Mouse (Mus musculus): ENCODE data around the gene Faap24. TPM values are rescaled to one million over a fixed set of nuclear protein-coding genes. Genes with fewer than 3 reads are reported as not detected.

The Faap24 gene
- polyA plus RNA-seq (2017; shearing (Covaris generic)), result 10 to 100 TPM; 28.4 to 33.7 TPM

DNA sequence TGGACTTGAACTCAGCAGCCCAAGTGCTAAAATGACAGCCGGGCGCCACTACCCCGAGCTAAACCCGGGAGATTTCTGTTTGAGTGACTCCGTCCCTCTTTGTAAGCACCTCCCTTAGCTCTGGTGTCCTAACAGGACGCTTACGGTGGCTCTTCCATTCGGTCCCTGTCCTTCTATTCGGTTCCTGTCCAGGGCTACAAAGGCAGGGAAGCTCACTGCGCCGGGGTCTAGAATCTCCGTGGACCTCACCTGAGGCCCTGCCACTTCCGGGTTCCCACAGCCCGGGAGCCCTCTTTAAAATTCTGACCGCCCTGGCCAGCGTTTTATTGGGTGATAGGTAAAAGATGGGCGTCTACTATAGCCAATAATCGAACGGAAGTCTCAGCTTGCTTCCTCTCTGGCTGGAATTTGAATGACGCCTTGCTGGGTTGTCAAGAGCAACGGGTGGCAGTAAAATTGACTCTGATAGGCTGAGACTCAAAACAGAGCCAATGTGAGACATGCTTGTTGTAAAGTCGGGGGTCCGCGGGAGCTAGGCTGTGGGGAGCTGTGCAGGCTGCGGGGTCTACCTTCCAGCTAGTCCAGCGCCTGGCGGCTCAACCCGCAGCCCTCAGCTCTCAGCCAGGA lies at the start of gene Faap24, which contains the start of gene Cep89:
Gene Faap24 (minus strand): TSS at position 295 of the 627 bp plus-strand sequence.
Gene Cep89 (plus strand): TSS at position 494 of the 627 bp plus-strand sequence.
- peak; percentile 98 for ATAC-seq

DNA sequence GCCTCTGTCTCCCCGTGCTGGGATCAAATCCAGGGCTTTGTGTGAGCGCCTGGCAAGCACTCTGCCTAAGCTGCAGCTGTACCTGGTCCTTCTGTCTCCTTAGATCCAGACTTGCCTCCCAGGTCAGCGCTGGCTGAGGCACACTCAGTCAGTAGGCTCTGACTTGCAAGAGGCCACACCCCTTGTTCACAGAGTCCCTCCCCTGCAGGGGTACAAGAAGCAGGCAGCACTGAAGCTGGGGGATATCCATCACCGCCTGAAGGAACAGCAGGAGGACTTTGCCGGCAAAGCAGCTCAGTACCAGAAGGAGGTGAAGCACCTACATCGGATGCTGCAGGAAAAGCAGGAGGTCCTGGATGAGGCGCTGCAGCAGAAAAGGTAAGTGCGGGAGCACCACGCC lies 38.6 kb upstream of the Faap24 start:
- ATAC-seq, result no peak

DNA sequence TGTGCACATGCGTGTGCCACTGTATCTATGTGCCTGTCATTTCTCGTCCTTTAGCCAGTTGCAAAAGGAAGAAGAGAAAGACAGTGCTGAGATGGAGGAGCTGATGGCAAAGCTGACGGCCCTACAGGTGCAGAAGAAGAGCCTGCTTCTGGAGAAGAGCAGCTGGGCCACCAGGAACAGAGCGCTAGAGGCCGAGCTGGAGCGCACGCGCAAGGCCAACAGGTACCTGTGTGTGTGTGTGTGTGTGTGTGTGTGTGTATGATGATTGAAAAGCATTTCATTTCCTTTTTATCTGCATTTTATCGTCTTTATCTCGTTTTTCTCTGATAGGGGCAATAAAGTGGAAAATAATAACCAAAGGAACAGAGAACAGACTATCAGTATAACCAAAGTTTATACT lies 31.5 kb upstream of the Faap24 start:
- ATAC-seq, result no peak

DNA sequence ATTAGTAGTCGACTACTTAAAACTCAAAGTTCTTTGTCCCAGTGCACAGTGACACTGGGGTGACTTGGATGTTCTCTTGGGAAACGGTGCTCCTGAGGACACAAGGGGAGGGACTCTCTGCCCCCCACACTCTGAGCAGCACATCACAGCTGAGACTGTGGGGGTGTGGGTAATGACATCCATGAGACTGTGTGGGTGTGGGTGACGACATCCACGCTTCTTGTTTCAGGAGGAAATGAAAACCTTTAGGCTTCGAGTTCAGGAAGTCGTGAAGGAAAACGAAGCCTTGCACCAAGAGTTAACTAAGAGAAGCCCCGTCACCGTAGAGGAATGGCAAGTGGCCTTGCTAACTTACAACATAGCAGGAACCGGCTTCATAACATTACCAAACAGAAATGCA lies 26.4 kb upstream of the Faap24 start:
- no peak for ATAC-seq

DNA sequence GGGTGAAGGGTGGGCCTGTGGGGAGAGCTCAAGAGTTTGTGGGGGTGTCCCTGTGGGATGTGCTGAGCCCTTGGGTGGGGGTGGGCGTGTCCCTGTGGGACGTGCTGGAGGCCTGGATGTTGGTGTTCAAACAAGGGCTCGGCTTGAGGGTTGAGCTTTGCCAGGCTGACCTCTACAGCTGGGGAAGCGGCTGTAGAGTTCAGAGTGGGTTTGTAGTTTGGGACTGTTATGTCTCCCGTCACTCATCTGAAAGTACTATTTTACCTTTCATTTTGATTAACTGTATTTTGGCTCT lies 20.0 kb upstream of the Faap24 start:
- no peak for ATAC-seq

DNA sequence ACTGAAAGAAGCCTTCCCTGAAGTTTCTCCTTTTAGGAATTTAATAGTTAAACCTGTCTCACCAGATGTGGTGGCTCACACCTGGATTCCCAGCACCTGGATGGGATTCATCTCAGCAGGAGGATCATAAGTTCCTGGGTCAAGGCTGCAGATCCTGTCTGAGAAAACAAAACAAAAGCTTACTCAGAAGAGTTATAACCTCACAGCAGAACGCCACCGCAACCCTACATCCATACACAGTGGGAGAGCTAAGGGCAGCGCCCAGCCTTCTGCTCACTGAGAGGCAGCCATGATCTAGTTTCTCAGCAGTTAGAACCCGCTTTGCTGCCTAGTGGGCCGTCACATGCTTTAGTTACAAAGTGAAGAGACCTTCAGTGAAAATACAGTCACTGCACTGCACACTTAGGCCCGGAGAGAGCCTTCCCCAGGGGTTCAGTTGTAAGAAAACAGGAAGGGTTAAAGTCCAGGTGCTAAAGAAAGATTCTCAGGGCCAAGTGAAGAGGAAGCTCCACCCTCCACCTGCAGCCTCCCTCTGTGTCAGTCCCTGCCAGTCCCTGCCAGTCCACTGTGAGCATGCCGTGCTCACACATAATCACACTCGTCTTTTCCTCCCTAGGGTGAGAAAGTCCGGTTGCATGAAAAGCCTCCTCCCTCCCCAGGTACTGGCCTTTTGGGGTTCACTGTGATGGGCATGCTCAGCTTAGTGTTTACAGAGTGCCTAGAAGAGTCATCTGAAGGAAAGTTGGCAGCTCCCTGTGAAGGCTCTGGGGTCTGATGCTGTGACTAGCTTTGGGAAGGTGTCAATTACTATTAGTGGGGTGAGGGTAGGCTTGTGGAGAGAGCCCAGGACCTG lies 19.4 kb upstream of the Faap24 start:
- ATAC-seq, result no peak

DNA sequence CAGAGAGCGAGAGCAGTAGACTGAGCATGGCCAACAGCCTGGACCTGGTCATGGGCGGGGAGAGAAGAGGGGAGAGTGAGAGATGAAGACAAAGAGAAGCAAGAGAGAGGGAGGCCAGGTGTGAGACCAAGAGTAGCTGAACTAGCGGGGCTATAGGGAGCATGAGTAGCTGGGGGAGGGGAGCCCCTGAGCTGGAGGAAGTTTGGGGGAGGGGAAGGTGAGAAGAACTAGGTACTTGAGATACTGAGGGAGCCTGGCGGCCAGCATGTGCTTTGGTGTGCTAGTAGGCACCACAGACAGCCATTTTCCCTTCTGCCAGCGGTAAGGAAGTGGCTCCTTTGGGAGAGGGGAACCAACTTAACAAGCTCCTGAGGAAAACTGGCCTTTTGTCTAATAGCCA lies 18.6 kb upstream of the Faap24 start:
- ATAC-seq, result no peak

DNA sequence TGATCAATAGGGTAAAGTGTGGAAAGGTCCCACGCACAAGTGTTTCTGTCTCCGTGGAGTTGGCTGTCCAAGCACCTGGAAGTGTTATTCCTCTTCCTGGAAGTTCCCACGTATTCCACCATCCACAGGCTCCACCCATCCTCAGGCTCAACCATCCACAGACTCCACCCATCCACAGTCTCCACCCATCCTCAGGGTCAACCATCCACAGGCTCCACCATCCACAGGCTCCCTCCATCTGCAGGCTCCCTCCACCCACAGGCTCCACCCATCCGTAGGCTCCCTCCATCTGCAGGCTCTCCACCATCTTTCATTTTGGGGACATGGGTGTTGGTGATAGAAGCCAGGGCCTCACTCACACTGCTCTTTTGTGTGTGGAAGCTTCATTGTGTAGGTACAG lies 4.5 kb upstream of the Faap24 start:
- no peak for ATAC-seq

DNA sequence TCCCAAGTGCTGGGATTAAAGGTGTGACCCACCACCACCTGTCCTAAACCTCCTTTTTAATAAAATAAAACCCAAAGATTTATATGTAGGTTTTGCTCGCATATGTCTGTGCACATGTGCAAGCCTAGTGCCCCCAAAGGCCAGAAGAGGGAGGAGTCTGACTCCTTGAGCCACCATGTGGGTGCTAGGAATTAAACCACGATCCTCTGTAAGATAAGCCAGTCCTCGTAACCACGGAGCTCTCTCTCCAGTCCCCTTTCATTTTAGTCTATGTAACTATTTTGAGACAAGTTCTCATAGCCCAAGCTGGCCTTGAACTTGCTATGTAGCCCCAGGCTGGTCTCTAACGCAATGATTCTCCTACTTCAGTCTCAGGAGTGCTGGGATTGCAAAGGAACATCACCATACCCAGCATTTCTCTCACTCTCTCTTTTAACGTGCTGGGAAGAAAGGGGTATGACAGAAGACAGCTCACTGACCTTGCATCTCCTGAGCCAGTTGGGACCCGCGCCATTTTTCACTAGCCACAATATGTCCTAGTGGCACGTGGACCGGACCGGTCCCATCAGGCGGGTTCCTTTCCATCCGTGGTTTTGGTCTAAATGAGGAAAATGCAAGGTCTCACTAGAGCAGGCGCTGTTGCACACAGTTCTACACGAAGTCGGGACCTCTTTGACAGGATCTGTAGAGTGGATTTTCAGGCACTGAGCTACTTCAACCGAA lies 741 bp downstream of the Faap24 start:
- ATAC-seq, result peak; percentile 6

DNA sequence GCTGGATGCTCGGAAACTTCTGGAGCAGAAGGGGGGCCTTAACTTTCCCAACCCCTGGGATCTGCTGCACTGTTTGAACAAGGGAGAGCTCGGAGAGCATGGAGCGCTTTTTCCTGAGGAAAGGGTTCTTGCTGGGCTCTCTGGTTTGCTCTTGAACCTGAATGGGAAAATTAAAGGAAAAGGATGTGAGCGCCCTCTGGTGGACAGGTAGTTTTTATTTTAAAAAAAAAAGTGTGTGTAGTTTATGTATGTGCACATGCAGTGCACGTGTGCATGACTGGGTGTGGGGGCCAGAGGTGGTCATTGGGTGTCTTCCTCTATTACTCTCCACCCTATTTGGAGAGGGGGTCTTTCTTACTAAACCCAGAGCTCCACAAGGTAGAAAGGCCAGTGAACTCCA lies 3.7 kb downstream of the Faap24 start:
- ATAC-seq, result no peak

DNA sequence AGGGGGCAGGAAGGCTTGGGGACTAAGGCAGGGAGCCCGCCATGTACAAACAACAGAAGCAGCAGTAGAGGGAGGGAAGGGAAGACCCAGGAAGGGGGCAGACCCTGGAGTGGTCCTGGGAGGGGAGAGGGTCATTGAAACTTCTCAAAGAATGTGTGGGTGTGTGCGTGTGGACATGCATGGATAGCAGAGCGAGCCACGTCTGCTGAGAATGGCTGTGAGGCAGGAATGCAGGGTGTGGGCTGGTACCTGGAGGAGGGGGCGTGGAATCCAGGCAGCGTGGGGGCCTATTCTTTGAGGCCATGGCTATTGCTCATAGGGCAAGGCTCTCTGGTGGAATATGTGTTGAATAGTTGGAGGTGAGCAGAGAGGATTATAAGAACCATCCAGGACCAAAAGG lies 7.9 kb downstream of the Faap24 start:
- ATAC-seq, result no peak

DNA sequence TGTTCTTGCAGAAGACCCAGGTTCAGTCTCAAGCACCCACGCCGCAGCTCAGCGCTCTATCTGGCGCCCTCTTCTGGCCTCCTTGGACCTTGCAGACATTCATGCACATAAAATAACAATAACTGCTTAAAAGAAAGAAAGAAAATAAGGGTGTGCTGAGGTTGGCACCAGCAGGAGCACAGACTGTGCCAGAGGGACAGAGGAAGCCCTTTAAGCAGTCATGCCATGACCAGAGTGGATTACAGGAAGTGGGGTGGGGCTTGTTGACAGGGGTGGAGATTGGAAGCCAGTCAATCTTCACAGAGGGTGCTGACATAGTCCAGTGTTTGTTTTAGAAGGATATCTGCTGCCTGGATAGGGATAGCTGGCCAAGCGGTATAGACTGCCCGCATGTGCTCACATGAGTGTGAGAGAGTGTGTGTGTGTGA lies 10.1 kb downstream of the Faap24 start:
- ATAC-seq, result no peak

DNA sequence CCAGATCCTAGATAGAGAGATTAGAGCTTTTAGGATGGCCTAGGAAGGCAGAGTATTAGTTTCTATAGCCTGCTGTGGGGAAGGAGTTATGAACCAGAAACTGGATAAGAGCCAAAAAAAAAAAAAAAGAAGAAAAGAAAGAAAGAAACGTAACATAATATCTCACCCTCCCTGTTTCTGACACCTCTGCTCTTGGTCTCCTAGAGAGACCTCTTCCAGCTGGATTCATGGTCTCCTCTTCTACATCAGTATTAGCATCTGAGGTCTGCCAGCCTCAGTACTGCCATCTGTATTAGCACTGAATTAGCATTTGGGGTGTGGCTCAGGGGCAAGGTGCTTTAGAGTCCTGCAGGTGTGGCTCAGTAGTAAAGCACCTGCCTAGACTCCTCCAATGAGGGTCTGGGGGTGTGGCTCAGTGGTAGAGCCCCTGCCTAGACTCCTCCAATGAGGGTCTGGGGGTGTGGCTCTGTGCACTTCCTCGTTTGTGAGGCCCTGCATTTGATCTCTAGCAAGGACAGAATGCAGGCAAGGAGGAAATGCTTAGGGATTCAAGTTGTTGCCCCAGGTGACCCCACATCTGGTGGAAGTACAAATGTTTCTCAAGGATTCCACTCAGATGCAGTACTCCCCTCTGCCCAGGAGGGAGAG lies 13.8 kb downstream of the Faap24 start:
- no peak for ATAC-seq

DNA sequence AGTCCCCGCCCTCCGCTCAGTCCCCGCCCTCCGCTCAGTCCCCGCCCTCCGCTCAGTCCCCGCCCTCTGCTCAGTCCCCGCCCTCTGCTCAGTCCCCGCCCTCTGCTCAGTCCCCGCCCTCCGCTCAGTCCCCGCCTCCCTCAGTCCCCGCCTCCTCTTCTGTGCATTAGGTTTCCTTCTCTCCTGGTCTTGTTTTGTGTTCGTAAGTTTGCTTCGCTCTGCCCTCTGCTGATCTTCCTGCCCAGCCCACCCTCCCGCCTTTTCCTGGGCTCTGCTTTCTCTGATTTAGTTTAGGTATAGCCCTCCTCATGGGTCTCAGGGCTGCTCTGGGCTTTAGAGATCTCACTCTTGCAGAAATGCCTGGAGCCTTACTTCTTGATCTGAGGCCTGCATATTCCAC lies 14.8 kb downstream of the Faap24 start:
- no peak for ATAC-seq

DNA sequence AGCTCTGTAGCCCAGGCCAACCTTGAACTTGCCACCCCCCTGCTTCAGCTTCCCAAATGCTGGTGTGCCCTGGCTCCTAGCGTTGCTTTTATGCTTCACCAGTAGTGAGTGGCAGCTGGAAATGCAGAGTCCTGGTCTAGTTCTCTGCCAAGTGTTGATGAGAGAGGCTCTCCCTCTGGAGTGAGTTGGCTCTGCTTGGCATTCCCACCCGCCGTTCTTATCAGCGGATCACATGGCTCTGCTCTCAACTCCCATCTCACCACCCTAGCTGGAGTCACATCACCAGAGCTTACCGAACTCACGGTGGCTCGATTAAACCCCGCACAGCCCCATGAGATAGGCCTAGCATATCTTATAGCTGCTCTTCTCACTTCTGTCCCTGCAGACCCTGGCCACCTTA lies 16.3 kb downstream of the Faap24 start:
- no peak for ATAC-seq

DNA sequence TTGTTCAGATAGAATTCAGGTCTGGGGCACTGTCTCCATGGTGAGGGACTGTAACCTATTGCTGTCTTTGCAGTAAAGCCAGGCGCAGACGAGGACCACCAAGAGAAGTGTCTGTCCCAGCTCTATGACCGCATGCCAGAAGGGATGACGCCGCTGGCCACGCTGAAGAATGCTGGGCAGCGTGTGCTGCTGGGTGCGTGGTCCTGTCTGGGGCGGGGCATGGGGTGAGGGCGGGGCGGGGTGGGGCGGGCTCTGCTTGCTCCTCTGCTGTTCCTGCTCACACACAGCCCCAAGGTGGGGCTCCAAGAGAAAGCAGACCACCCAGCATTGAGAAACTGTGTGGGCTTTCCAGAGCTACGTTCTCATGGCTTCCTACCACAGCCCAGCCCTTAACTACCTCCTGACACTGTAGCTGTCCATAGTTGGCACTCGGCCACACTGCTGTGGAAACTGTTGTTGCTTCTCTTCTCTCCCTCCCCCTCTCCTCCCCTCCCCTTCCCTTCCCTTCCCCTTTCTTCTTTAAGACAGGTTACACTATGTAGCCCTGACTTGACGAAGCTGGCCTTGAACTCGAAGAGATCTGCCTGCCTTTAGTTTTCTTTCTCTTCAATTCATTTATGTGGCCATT lies 17.0 kb downstream of the Faap24 start:
- ATAC-seq, result no peak

DNA sequence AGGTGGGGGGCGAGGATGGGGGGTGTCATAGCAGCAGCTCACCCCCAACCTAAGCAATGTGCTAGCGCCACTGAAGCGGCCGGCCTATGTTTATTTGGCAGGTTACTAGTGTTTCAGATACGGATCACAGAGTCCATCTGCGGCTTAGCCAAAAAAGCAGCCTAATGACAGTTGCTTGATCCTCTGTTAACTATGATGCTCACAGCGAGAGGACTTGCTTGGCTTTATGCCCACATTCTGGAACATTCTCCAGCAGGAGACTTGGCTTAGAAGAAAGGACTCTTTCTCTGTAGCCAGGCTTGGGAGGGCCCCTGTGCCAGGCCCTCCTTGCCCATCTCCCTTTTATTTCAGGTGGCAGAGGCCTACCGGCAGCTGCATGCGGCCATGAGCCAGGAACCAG lies 20.0 kb downstream of the Faap24 start:
- ATAC-seq, result no peak

DNA sequence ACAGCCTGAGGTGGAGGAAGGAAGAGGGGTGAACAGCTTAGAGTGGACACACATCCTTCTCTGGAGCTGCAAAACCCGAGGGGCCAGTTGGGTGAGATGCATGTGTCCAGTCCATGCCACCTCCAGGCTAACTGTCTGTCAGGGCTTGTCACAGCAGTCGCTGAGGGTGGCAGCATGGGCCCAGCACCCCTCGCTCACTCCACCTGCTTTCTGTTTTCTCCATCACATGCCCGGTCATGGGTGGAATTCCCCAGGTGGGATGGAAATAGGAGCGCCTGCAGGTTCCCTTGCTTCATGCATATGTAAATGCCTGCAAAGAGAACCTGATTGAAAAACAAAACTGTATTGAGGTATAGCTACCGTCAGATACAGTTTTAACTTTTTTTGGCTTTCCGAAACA lies 22.4 kb downstream of the Faap24 start:
- no peak for ATAC-seq

DNA sequence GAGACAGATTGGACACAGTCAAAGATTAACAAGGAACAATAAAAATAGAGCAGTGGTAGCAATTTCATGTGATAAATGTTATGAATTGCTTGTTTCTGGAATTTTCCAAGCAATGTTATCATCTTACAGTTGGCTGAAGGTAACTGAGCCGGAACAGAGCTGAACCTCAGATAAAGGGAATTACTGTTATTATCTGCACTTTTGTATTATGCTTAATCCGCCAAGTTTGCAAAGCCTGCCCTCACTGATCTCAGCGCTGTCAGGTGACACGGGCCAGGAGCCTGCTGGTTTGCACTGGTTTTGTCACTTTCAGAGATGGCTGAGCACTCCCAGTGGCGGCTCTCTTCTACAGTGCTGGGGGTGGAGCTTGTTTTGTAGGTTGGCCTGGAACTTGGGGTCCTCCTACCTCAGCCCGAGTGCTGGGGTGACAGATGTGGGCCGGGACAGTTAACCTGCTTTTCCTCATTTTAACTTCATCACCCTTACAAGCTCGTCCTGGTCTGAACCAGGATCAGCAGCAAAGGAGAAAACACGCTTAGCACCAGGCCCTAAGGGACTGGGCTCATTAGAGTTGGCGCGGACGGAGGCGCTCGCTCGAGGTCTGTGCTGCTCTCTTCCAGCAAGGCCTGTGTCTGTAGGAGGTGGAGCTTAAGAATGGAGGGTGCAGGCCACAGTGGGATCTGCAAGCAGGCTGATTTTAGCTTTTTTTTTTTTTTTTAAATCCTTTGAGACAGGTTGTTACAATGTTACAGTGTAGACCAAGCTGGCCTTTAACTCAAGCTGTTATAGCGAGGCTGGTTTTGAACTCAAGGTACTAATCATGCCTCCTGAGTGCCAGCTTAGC lies 23.3 kb downstream of the Faap24 start:
- no peak for ATAC-seq

DNA sequence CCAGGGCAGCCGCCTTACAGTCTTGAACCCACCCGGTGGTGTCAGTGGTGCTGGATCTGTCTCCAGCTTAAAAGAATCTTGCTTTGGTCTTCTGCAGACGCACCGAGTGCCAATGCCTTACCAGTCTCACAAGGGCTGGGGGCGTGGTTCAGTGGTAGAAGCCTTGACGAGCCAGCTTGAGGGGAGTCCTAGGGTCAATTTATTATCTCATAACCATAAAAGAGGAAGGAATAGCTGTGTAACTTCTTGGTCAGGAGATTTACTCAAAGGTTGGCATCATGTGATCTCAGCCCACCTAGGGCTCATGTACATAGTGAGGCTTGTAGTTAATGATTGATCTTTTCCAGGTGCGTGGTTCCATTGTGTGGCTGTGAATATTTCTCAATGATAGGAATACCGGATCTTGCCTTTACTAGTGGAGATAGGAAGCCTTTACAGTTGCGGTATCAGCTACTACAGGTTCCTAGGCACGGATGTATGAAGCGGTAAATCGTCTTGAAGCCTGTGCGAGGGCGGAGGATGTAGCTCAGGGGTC lies 24.1 kb downstream of the Faap24 start:
- ATAC-seq, result no peak

DNA sequence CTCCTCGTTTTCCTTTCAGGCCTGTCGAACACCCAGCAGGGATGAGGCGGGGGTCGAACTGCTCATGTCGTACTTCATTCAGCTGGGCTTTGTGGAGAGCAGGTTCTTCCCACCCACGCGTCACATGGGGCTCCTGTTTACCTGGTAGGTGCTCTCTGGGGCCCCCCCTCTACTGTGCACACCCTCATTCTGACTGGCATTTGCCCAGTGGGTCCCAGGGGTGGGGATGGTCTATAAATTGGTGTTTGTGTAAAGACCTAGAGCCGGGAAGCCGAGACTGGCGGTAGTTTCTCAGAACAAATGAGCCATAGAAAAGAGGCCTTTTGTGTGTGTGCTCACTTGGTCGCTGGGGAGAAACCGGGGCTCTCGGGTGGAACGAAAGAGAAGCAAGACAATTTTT lies 25.5 kb downstream of the Faap24 start:
- ATAC-seq, result no peak

All from activated CD4-positive, CD25-positive, alpha-beta regulatory T cell, adult 4 months (primary cell).